Mouse (Mus musculus) lung, postnatal 14 days (tissue): Measurements from ENCODE around the gene Aff3.
A peak's percentile ranks its signal among the peaks of the same experiment; 100 is the strongest.

Source experiments
- DNase-seq: peaks from one replicate; pipeline ENCODE4 v3.0.0; 2021

The Aff3 gene

DNA sequence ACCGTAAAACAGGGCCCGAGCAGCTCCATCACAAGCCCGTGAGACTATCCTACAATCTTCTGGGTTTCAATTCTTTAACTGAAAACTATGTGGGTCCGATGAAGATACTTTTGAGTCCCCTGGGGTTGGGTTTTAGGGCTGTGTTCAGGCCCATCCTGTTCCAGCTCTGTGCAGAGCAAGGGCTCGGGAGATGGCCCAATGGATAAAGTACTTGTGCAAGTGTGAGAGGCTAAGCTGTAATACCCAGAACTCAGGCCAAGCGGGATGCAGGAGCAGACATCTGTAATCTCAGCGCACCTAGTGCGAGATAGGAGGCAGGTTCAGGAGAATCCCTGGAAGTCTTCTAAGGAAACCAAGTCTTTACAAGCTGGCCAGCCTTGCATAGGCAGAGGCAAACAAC, 355.4 kb downstream of the Aff3 start:
- DNase-seq = no peak

GRCm38 (mm10) chr1:38308705-38308996, 356.1 kb downstream of the Aff3 start:
- no peak for DNase-seq

DNA sequence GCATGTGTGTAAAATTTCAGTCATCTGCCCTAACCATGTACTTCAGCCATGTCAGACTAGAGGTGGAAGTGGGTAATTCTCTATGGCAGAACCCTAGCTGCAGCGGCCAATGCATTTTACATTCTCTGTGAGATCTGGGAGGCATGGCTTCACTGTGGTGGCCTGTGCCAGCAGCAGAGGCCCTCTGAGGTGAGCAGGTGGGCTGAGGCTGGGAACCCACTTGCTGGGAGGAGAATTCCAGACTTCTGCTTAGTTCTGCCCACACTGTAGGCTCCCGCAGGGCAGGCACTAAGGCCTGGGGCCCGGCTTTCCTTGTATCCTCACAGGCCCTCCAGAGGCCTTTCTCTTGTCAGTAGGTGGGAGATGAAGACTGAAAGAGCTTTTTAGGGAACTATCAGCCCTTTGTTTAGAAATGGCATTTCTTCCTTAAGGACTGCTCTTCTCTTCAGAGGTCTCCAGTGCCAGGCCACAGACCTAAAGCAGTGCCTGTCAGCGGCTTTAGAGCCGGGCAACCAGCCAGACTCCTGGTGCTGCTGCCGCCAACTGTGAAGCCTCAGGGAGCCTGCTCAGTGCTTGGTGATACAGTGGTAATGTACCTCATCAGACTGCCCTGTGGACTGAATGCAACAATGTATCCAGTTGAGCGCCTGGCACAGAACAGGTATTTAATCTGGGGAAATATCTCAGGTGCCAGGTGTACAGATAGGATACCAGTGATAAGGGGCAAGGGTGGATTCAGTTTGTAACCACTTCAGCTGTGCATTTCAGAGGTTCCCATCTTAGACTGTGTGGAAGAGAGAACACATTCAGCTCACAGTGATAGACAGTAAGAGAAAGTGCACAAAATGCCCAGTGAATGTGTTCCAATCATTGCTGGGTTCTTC, 356.7 kb downstream of the Aff3 start:
- DNase-seq = peak; percentile 58

GRCm38 (mm10) chr1:38307234-38307633, 357.5 kb downstream of the Aff3 start:
- no peak for DNase-seq

DNA sequence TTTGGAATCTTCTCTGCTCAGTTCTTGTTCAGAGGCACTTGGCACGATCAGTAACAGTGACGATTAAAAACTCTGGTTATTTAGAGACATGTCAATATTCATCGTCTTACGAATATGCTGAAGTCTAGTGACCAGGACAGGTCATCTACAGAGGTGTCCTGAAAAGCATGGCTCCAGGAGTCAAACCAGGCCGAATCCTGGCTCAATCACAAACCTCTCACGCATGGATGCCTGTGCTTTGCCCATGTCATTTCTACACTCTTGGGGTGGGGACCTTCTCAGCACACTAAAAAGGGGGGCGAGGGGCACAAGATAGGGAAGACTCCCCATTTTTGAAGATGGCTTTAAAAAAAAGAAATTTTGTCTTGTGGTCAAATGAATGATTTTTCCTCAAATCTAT, 358.6 kb downstream of the Aff3 start:
- DNase-seq = no peak

DNA sequence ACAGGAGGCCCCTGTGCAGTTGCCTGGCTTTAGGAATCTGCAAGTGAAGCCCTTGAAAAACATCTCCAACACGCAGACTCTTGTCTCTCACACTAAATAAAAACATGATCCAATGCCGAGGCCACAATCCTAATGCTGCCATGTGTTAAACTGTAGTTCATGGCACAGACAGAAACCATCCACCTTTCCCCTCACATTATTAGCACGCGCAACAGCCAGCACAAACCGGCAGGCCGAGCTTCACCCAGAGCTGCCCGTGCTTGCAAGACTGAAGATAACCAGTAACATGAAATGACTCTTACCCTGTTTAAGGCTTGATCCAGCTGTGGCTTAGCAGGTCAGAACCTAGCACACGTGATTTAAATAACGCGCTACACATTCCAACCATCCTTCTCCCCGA, 360.4 kb downstream of the Aff3 start:
- DNase-seq = no peak

GRCm38 (mm10) chr1:38298291-38298690, 366.5 kb downstream of the Aff3 start:
- DNase-seq = no peak

GRCm38 (mm10) chr1:38294906-38295305, 369.8 kb downstream of the Aff3 start:
- no peak for DNase-seq

GRCm38 (mm10) chr1:38294336-38294695, 370.4 kb downstream of the Aff3 start:
- no peak for DNase-seq

GRCm38 (mm10) chr1:38293671-38294335, 371.0 kb downstream of the Aff3 start:
- no peak for DNase-seq

- DNase-seq = no peak
These were observed 371.9 kb downstream of the Aff3 start for GRCm38 (mm10) chr1:38292851-38293250.

- no peak for DNase-seq
These were observed 372.8 kb downstream of the Aff3 start for GRCm38 (mm10) chr1:38291915-38292314.

GRCm38 (mm10) chr1:38291497-38291896, 373.3 kb downstream of the Aff3 start:
- DNase-seq = no peak

DNA sequence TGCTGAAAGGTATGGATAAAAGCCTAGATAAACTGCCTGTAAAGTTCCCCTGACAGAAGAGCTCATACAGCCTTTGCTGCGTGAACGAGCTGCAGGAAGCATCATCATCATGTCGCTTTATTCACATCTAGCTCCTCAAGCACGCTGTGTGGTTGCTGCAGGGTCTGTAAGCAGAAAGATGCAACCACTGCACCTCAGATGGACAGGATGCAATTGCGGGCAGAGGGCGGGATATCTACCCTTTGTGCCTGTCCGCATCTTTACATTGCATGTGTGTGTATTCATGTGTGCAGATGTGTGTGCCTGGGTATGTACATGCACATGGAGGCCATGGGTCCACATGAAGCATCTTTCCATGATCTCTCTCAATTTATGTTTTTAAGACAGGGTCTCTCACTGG, 373.9 kb downstream of the Aff3 start:
- DNase-seq = no peak

DNA sequence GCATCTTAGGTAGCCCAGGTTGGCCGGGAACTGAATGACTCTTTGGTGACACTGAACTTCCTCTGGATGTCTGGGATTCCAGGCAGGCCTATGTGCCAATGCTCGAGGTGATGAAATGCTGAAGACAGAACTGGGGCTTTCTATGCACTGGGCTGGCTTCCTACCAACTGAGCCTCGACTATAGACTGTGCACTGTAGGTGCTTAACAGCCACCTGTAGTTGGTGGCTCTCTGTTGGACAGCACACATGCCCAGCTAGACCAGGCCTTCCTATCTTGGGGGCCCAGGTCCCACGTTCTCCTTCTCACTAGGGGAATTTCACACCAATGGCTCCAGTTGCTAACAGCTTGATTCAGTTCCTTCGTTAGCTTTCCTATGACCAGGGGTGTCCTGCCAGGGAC, 374.9 kb downstream of the Aff3 start:
- DNase-seq = no peak

- DNase-seq = no peak
These were observed 376.0 kb downstream of the Aff3 start for GRCm38 (mm10) chr1:38288716-38289115.

GRCm38 (mm10) chr1:38286551-38286950, 378.2 kb downstream of the Aff3 start:
- no peak for DNase-seq

GRCm38 (mm10) chr1:38280549-38280948, 384.2 kb downstream of the Aff3 start:
- no peak for DNase-seq

DNA sequence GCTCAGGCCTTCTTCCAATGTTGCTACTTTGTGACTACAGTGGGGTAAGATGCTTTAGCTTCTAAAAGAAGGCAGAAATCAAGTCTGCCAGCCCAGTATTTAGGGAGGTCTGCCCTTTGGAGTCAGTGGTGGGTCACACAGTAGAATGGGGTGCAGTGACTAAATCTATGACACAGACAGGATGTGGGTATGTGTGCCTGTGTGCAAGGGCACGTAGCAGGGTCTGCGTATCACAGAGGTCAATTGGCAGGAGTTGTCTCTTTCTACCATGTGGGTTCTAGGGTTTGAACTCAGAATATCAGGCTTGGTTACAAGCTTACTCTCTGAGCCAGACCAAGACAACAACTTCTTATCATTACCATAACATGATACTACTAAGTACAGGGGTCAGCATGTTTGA, 393.4 kb downstream of the Aff3 start:
- DNase-seq = no peak

GRCm38 (mm10) chr1:38268246-38269042, 396.3 kb downstream of the Aff3 start:
- DNase-seq = no peak

GRCm38 (mm10) chr1:38263251-38263650, 401.5 kb downstream of the Aff3 start:
- no peak for DNase-seq

GRCm38 (mm10) chr1:38262362-38263154, 402.2 kb downstream of the Aff3 start:
- peak; percentile 18 for DNase-seq

GRCm38 (mm10) chr1:38261076-38261475, 403.7 kb downstream of the Aff3 start:
- DNase-seq = no peak
